Comparison of ENCODE assay signal across 8 mouse cellular contexts in the genomic region with DNA sequence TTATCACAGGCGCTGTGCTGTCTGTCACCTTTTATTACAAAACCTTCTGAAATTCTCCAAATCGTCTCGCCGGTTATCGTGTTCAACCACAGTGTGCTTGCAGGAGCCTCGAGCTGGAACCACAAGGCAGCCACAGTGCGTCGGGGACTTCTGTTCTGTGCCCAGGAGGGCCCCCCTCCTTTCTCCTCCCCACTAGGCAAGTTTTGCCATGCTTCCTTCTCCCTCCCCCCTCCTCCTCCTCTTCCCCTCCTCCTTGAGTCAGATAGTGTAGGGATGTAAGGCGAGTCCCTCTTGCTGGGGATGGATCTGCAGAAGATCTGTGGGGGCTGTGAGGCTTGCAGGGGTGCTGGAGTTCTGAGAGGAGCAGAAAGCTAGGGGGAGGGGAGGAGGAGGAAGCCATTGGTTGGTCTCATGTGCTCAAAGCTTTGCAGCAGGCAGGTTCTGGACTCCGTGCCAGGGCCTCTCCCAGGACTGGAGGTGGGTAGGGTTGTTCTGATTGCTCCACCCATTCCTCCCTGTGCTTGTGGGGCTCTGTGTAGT.
DNase-seq lines count a peak whose midpoint lies in the region; ATAC-seq and TF ChIP-seq lines count a peak whose summit lies in the region.

No protein-coding gene starts in this region.

- WGBS in hindbrain, postnatal 0 days: 29% methylated on average over 10 of the region's 10 CpGs
- 50% methylated on average over 10 of the region's 10 CpGs for WGBS in hindbrain, embryonic 12.5 days
- 49% methylated on average over 10 of the region's 10 CpGs for WGBS in forebrain, embryonic 12.5 days

- ATAC-seq in hindbrain, postnatal 0 days: no peak
- no peak for ATAC-seq in hindbrain, embryonic 12.5 days (ENCODE audit: low FRiP score)
- peak; percentile 39; the same call in 1 of the 2 replicates for ATAC-seq in forebrain, embryonic 12.5 days (ENCODE audit: low FRiP score)

- no peaks in the 10 kb centered on the region for H3K9me3 ChIP-seq in hindbrain, postnatal 0 days (ENCODE audit: low read length)
- peaks cover 7% of the 10 kb centered on the region; the same call in 1 of the 2 replicates for H3K9me3 ChIP-seq in hindbrain, embryonic 12.5 days (replicated peaks)
- H3K9me3 ChIP-seq in forebrain, embryonic 12.5 days: 0 out of 2 replicates have a peak, but pooled peaks cover 7% of the 10 kb centered on the region
- peaks cover 30% of the 10 kb centered on the region for H3K9me3 ChIP-seq in megakaryocyte, embryonic 14.5 days

- intact Hi-C loops in heart, postnatal 25 days (cut with DNase I): no loop called here

- TF ChIP-seq CTCF in hindbrain, postnatal 0 days (IDR thresholded peaks at IDR 0.05; ENCODE audit: low read depth): no peak

- no peak overlapping the region for H3K27ac ChIP-seq in hindbrain, postnatal 0 days
- H3K27ac ChIP-seq in hindbrain, embryonic 12.5 days: no peak overlapping the region
- H3K27ac ChIP-seq in forebrain, embryonic 12.5 days: 0 out of 2 replicates have a peak overlapping the region, but pooled peaks have one; percentile 14

- no peaks in the 10 kb centered on the region; the same call in 1 of the 2 replicates for H3K4me1 ChIP-seq in hindbrain, postnatal 0 days (ENCODE audit: insufficient read depth, low read length)
- H3K4me1 ChIP-seq in hindbrain, embryonic 12.5 days: peaks cover 14% of the 10 kb centered on the region
- H3K4me1 ChIP-seq in forebrain, embryonic 12.5 days: peaks cover 21% of the 10 kb centered on the region
- H3K4me1 ChIP-seq in megakaryocyte, embryonic 14.5 days: peaks cover 27% of the 10 kb centered on the region

- H3K36me3 ChIP-seq in hindbrain, postnatal 0 days (ENCODE audit: insufficient read depth, low read length): no peaks in the 10 kb centered on the region
- no peaks in the 10 kb centered on the region for H3K36me3 ChIP-seq in hindbrain, embryonic 12.5 days
- no peaks in the 10 kb centered on the region for H3K36me3 ChIP-seq in forebrain, embryonic 12.5 days (replicated peaks)
- H3K36me3 ChIP-seq in megakaryocyte, embryonic 14.5 days (replicated peaks; ENCODE audit: low read length): no peaks in the 10 kb centered on the region

- no peak overlapping the region for H3K9ac ChIP-seq in hindbrain, postnatal 0 days (replicated peaks; ENCODE audit: low read length)
- no peak overlapping the region for H3K9ac ChIP-seq in hindbrain, embryonic 12.5 days
- no peak overlapping the region for H3K9ac ChIP-seq in forebrain, embryonic 12.5 days

- peak; percentile 41 for DNase-seq in hindbrain, postnatal 0 days (ENCODE audit: low spot score)
- DNase-seq in CD8-positive naive resting alpha-beta T cell, adult 2 months (ENCODE audit: low read depth in 2 of 2, low spot score in 2 of 2): peak; percentile 52 to 56
- DNase-seq in thymus, postnatal 4 days: peak; percentile 76
- no peak for DNase-seq in ovary, postnatal 10 days (ENCODE audit: low spot score)
- no peak for DNase-seq in heart, postnatal 25 days (ENCODE audit: low spot score)

- no peak overlapping the region for H3K4me2 ChIP-seq in hindbrain, postnatal 0 days (ENCODE audit: low read depth, low read length)
- H3K4me2 ChIP-seq in hindbrain, embryonic 12.5 days (replicated peaks): no peak overlapping the region
- no peak overlapping the region for H3K4me2 ChIP-seq in forebrain, embryonic 12.5 days

- H3K4me3 ChIP-seq in hindbrain, postnatal 0 days (ENCODE audit: low read length): no peak overlapping the region
- no peak overlapping the region for H3K4me3 ChIP-seq in hindbrain, embryonic 12.5 days
- no peak overlapping the region for H3K4me3 ChIP-seq in forebrain, embryonic 12.5 days (replicated peaks)
- peak overlapping the region; percentile 65 for H3K4me3 ChIP-seq in megakaryocyte, embryonic 14.5 days (replicated peaks)

- no peaks in the 10 kb centered on the region for H3K27me3 ChIP-seq in hindbrain, postnatal 0 days (ENCODE audit: insufficient read depth, low read length)
- H3K27me3 ChIP-seq in hindbrain, embryonic 12.5 days: peaks cover 21% of the 10 kb centered on the region
- peaks cover 45% of the 10 kb centered on the region for H3K27me3 ChIP-seq in forebrain, embryonic 12.5 days
- H3K27me3 ChIP-seq in megakaryocyte, embryonic 14.5 days (replicated peaks): peaks cover 73% of the 10 kb centered on the region

Comparison
In these comparisons a context has a peak if more than half of its experiments do, and no peak if none do; other contexts are left out.
1. DNase-seq: peak in hindbrain, postnatal 0 days (single experiment), CD8-positive naive resting alpha-beta T cell, adult 2 months (2 of 2) and thymus, postnatal 4 days (single experiment); none in ovary, postnatal 10 days (single experiment) and heart, postnatal 25 days (single experiment).